Mouse (Mus musculus) embryonic facial prominence, embryonic 14.5 days (tissue): ENCODE measurements around the gene Fyn. TPM values are rescaled to one million over a fixed set of nuclear protein-coding genes. Genes with fewer than 3 reads are reported as not detected.

ENCODE experiments used
- ATAC-seq: fragments of 200-750 bp; cut with Nextera tagmentation; 2 replicates; pipeline ENCODE4 v1.8.0; 2017; ENCODE audit warnings: low read depth, moderate number of reproducible peaks, moderate TSS enrichment
- DNase-seq: peaks from one replicate; pipeline ENCODE4 v3.0.0-alpha.2; 2015; ENCODE audit warnings: low spot score
- H3K27ac ChIP-seq: fragments of 300-500 bp; sonication (generic); replicated peaks from 2 replicates; pipeline ENCODE4 v1.5.1; 2014; ENCODE audit warnings: low read depth, mild to moderate bottlenecking, low read length, moderate library complexity
- H3K27me3 ChIP-seq: fragments of 300-500 bp; sonication (generic); replicated peaks from 2 replicates; pipeline ENCODE4 v1.6.1; 2014; ENCODE audit warnings: low read length; ENCODE audit not compliant: control insufficient read depth, insufficient read depth
- H3K36me3 ChIP-seq: fragments of 300-500 bp; sonication (generic); 2 replicates; pipeline ENCODE4 v1.6.1; 2014; ENCODE audit warnings: low read length, mixed read lengths; ENCODE audit not compliant: control insufficient read depth, insufficient read depth
- H3K4me1 ChIP-seq: fragments of 300-500 bp; sonication (generic); 2 replicates; pipeline ENCODE4 v1.6.1; 2014; ENCODE audit warnings: antibody characterized with exemption, low read length; ENCODE audit not compliant: control insufficient read depth, insufficient read depth
- H3K4me2 ChIP-seq: fragments of 300-500 bp; sonication (generic); 2 replicates; pipeline ENCODE4 v1.6.1; 2014; ENCODE audit warnings: low read depth, mild to moderate bottlenecking, low read length, moderate library complexity, mixed read lengths
- H3K4me3 ChIP-seq: fragments of 300-500 bp; sonication (generic); 2 replicates; pipeline ENCODE4 v1.5.1; 2014; ENCODE audit warnings: low read depth, mild to moderate bottlenecking, low read length
- H3K9ac ChIP-seq: fragments of 300-500 bp; sonication (generic); 2 replicates; pipeline ENCODE4 v1.6.1; 2014; ENCODE audit warnings: low read depth, mild to moderate bottlenecking, low read length, moderate library complexity, mixed read lengths
- H3K9me3 ChIP-seq: fragments of 300-500 bp; sonication (generic); 2 replicates; pipeline ENCODE4 v1.6.1; 2016; ENCODE audit warnings: low read length; ENCODE audit not compliant: control insufficient read depth
- WGBS: fragments of 180-500 bp; shearing (Covaris S2); extraction: QIAGEN DNeasy Blood & Tissue Kit; methylation state at CpG from one replicate; pipeline ENCODE4 v1.1.7; 2014; 5-methylcytosine and 5-hydroxymethylcytosine counted together
- polyA plus RNA-seq: library from polyadenylated mRNA; unstranded; fragments of >200 nt; fragmentation: Nextera tagmentation; extraction: Ambion mirVana; gene quantifications from 2 replicates; pipeline ENCODE4 v1.2.1, GENCODE M21; 2014

The Fyn gene
- polyA plus RNA-seq, 1 experiment from 2014 or later = 60.8 TPM

GRCm38 (mm10) chr10:39509937-39510336, 141.3 kb downstream of the Fyn start:
- WGBS = 46% methylated on average over 8 of the region's 8 CpGs
- H3K36me3 ChIP-seq = 0 out of 2 replicates have a peak, but pooled peaks cover 3% of the 10 kb centered on the region
- H3K4me1 ChIP-seq = peaks cover 51% of the 10 kb centered on the region
- H3K27ac ChIP-seq = peak overlapping the region; percentile 3; the same call in 1 of the 2 replicates
- H3K4me3 ChIP-seq = no peak overlapping the region
- no peak overlapping the region for H3K9ac ChIP-seq
- no peak overlapping the region for H3K4me2 ChIP-seq
- no peaks in the 10 kb centered on the region for H3K27me3 ChIP-seq
- DNase-seq = peak; percentile 77
- H3K9me3 ChIP-seq = no peaks in the 10 kb centered on the region
- no peak for ATAC-seq

GRCm38 (mm10) chr10:39512631-39513314, 144.1 kb downstream of the Fyn start:
- Histone ChIP-seq H3K27ac (no peak overlapping the region; the same call in 1 of the 2 replicates), H3K9me3 (no peaks in the 10 kb centered on the region), H3K27me3 (no peaks in the 10 kb centered on the region), H3K36me3 (peaks cover 15% of the 10 kb centered on the region), H3K4me1 (peaks cover 36% of the 10 kb centered on the region), H3K4me3 (no peak overlapping the region), H3K4me2 (no peak overlapping the region), H3K9ac (no peak overlapping the region)
- peak; percentile 50 for DNase-seq
- 0 out of 2 replicates have a peak, but pooled peaks have one; percentile 24 for ATAC-seq
- 65% methylated on average over 14 of the region's 14 CpGs for WGBS

- DNase-seq = no peak
- Histone ChIP-seq H3K9ac (no peak overlapping the region), H3K4me2 (no peak overlapping the region), H3K27me3 (no peaks in the 10 kb centered on the region), H3K4me3 (no peak overlapping the region), H3K27ac (no peak overlapping the region), H3K4me1 (peaks cover 22% of the 10 kb centered on the region; the same call in 1 of the 2 replicates), H3K36me3 (peaks cover 15% of the 10 kb centered on the region), H3K9me3 (no peaks in the 10 kb centered on the region)
- 89% methylated on average over 8 of the region's 8 CpGs for WGBS
- no peak for ATAC-seq
Measured at GRCm38 (mm10) chr10:39514916-39515315, 146.3 kb downstream of the Fyn start.

GRCm38 (mm10) chr10:39516541-39517133, 148.0 kb downstream of the Fyn start:
- H3K27me3 ChIP-seq = no peaks in the 10 kb centered on the region
- ATAC-seq = no peak
- no peaks in the 10 kb centered on the region for H3K9me3 ChIP-seq
- no peak overlapping the region; the same call in 1 of the 2 replicates for H3K27ac ChIP-seq
- peaks cover 17% of the 10 kb centered on the region; the same call in 1 of the 2 replicates for H3K4me1 ChIP-seq
- DNase-seq = no peak
- no peak overlapping the region for H3K9ac ChIP-seq
- no peak overlapping the region for H3K4me2 ChIP-seq
- 84% methylated on average over 6 of the region's 6 CpGs for WGBS
- no peak overlapping the region for H3K4me3 ChIP-seq
- peaks cover 15% of the 10 kb centered on the region for H3K36me3 ChIP-seq

- Histone ChIP-seq H3K36me3 (peaks cover 15% of the 10 kb centered on the region), H3K4me3 (no peak overlapping the region), H3K4me2 (no peak overlapping the region), H3K4me1 (peaks cover 22% of the 10 kb centered on the region), H3K9me3 (no peaks in the 10 kb centered on the region), H3K27ac (no peak overlapping the region; the same call in 1 of the 2 replicates), H3K27me3 (no peaks in the 10 kb centered on the region), H3K9ac (no peak overlapping the region)
- ATAC-seq (peak; percentile 54), DNase-seq (peak; percentile 64)
- WGBS = 58% methylated on average over 9 of the region's 9 CpGs
Measured at GRCm38 (mm10) chr10:39517375-39517774, 148.7 kb downstream of the Fyn start.

GRCm38 (mm10) chr10:39518232-39518631, 149.6 kb downstream of the Fyn start:
- DNase-seq (no peak), ATAC-seq (no peak)
- Histone ChIP-seq H3K9ac (no peak overlapping the region), H3K4me1 (peaks cover 21% of the 10 kb centered on the region), H3K4me3 (no peak overlapping the region), H3K27me3 (no peaks in the 10 kb centered on the region), H3K9me3 (no peaks in the 10 kb centered on the region), H3K27ac (no peak overlapping the region), H3K36me3 (peaks cover 18% of the 10 kb centered on the region), H3K4me2 (no peak overlapping the region)
- 46% methylated on average over 8 of the region's 8 CpGs for WGBS

- Histone ChIP-seq H3K4me1 (peaks cover 26% of the 10 kb centered on the region), H3K36me3 (peaks cover 23% of the 10 kb centered on the region), H3K27me3 (no peaks in the 10 kb centered on the region), H3K4me2 (no peak overlapping the region), H3K9me3 (no peaks in the 10 kb centered on the region), H3K27ac (peak overlapping the region; percentile 40; the same call in 1 of the 2 replicates), H3K9ac (no peak overlapping the region), H3K4me3 (no peak overlapping the region)
- no peak for DNase-seq
- WGBS = 62% methylated on average over 3 of the region's 3 CpGs
- no peak for ATAC-seq
Measured at GRCm38 (mm10) chr10:39518859-39519258, 150.2 kb downstream of the Fyn start.

- H3K27ac ChIP-seq = no peak overlapping the region
- 56% methylated on average over 9 of the region's 9 CpGs for WGBS
- ATAC-seq (peak; percentile 56), DNase-seq (peak; percentile 92)
- no peak overlapping the region for H3K4me3 ChIP-seq
- no peak overlapping the region for H3K9ac ChIP-seq
- H3K36me3 ChIP-seq = peaks cover 22% of the 10 kb centered on the region
- no peak overlapping the region for H3K4me2 ChIP-seq
- no peaks in the 10 kb centered on the region for H3K9me3 ChIP-seq
- no peaks in the 10 kb centered on the region for H3K27me3 ChIP-seq
- H3K4me1 ChIP-seq = peaks cover 36% of the 10 kb centered on the region
Measured at GRCm38 (mm10) chr10:39520123-39520989, 151.7 kb downstream of the Fyn start.
